Mouse (Mus musculus): ENCODE measurements around the gene Ctbp2.
A peak's percentile ranks its signal among the peaks of the same experiment; 100 is the strongest.

The Ctbp2 gene

DNA sequence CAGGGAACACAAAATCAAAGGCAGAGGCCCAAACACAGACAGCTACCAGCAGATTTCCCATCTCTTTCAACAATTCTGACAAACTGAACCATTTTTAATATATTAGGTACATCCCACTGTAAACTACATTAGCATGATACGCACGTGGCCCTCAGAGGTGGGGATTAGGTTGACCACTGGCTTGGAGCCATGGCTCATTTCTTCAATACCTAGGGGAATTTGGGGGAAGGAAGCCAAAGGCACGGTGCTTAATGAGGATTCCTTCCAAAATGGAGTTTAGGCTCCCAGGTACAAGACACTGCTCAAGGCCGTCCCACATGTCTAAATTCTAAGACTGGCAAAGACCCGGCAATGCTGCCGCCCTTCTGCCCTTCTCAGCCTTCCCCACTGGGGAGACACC, 121.9 kb downstream of the Ctbp2 start:
- DNase-seq: no peak

DNA sequence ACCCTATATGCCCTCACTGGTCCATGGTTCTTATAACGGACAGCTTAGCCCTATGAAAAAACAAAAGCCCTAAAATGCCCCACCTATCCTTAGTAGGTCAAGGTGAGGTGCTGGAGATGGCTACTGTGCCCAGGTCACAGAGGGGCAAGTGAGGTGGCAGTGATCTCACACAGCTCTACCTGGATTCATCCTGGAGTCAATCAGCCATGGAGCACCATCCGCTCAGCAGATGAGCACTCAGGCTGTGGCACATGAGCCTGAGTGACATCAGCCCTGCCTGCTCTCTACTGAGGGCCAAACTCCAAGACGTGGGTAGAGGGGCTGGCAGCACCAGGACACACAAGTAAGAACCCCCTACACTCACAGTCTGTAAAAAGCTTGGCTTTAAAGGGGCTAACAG, 122.8 kb downstream of the Ctbp2 start:
- no peak for DNase-seq

DNA sequence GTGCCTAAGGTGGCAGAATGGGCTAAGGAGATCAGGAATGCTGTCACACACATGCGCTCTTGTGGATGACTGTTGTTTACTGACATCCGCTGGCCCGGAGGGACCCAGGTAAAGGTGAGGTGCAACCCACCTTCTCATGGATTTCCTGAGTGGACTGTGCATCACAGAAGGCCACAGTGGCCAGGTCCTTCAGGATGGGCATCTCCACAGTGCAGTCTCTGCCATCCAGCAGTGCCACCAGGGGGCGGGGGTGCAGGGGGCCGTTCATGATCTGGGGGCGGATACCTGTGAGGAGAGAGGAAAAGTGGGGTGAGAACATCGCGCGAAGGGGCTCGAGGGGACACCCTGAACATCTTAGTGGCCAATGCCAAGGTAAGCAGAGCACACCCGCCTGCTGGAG, 125.1 kb downstream of the Ctbp2 start:
- no peak for DNase-seq

DNA sequence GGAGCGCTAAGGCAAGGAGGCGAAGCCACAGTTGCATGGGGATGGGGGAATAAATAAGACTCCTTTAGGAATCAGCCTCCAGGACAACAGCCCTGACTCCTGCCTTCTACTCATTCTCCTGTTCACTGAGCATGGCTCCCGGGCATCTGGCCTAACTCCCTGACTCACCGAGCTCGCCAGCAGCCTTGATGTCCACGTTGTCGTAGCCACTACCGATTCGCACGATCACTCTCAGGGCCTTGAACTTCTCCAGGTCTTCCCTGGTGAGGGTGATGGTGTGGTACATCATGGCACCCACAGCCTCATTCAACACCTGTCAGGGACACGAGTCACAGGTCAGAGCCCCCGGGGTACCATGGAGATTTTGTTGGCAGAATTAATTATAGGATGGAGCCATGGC, 125.5 kb downstream of the Ctbp2 start:
- no peak for DNase-seq

DNA sequence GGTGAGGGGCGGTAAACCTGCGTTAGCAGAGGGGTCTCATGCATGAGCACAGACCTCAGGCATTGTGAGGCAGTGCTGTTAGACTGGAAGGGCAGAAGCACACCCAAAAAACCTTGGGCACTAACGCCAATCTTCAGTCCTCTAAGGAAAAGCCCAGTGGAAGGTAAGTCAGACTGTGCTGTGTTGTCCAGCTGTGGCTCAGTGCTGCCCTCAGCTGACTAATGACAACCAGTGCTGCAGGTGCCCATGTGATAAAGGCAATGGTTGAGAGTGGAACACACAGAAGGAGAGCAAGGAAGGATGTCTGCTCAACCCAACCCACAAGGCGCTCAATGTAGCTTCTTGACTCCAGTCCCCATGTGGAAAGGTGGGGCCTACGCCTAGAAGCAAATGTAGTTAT, 127.8 kb downstream of the Ctbp2 start:
- peak; percentile 19 for DNase-seq

DNA sequence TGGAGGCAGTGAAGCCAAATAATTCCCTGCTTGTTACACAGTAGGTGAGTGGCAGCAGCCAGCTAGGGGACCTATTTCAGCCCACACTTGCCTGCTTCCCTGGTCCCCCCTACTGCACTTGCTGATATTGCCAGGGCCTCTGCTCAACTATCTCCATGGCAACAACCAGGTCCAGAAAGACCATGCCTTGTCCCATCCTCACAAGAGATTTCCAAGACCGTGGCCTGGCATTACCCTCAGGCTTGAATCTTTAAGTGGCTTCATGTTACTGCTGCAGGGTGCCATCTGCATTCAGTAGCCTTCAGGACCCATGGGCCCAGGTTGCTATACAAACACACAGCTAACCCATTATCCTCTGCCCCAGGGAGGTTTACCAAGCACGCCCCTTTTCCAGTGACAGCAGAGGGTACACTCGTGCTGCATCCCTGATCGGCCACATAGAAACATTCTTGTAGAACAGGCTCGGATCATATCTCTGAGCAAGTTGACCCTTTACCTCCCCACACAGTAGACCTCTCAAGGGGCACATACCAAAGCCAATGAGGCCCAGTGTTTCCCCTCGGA, 129.4 kb downstream of the Ctbp2 start:
- no peak for DNase-seq

DNA sequence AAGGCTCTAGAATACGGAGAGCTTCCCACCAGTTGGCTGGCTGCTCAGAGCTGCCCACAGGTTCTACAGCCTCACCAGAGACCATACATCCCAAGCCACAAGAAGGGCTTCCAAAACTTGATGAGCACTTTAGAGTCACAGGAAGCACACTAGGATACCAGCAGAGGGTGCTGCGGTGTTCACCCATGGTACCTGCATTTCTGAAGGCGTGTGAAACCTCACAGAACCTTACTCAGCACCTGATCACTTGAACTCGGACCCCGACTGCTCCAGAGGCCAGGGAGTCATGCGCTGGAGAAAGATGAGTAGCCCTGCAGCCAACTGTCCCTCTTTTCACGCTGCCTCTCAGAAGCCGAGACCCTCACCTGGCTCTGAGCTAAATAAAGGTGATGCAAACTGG, 130.0 kb downstream of the Ctbp2 start:
- DNase-seq: no peak

DNA sequence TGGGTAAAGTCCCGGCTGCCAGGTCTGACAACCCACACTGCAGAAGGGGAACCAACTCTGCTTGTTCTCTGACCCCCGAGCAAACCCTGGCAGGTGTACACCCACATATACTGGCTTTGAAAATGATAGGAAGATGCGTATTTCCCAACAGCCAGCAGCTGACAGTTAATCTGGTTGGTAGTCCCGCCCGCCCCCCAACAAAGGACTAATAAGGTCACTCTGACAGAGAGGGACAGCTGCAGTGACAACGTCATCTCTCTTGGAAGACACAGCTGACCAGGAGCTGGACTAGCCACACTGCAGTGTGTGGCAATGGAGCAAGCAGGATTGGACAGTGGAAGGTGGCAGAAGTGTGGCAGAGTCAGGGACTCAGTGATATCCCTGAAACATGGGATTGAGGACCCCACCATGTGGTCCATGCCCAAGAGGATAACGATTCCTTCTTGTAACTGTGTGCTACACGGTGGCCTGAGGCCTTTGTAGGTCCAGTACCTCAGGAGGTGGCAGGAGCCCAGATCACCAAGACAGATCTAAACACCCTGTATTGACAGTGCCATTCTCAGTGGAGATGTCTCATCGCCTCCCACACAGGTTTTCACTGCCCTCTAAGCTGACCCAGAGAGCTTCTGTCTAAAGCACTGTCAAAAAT, 131.1 kb downstream of the Ctbp2 start:
- no peak for DNase-seq

DNA sequence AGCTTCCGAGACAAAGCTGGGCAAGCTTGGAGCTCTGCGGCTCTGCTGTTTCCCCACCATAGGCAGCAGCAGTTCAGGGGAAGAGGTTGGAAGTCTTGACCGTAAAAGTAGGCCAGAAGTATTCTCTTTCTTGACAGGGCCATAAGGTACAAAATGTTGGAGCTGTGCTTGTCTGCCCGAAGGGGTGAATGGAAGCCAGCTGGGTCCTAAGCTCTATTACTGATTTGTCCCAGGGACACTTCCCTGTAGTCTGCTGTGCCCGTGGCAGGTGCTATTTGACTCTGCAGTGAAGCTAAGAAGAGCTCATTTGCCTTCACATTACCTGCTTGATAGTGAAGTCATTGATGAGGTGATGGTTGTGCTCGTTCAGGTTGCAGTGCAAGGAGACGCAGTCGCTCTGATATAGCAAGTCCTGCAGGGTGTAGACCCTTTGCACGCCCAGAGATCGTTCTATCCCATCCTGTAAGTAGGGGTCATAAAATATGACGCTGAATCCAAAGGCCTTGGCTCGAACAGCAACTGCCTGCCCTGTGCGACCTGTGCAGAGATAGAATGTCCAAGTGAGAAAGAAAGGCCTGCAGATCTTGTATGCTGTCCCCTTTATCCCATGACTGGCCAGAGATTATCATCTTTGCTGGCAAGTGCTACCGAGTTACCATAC, 132.8 kb downstream of the Ctbp2 start:
- DNase-seq: no peak

DNA sequence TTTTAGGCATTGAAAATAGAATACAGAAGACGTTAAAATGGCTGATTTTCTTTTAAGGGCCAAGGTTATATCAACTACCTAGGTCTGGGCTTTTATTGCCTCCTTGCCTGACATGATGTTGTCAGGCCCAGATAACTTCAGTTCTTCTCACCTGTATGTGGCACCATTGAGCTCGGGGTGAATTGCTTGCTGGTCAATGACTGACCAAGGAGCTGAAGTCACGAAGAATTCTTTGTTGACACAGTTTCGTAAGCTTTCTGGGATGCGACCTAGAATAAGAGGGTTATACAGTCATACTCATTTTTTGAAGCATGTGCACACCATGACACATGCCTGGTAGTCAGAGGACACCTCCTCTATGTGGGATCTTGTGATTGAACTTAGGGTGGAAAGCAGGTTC, 134.3 kb downstream of the Ctbp2 start:
- no peak for DNase-seq

DNA sequence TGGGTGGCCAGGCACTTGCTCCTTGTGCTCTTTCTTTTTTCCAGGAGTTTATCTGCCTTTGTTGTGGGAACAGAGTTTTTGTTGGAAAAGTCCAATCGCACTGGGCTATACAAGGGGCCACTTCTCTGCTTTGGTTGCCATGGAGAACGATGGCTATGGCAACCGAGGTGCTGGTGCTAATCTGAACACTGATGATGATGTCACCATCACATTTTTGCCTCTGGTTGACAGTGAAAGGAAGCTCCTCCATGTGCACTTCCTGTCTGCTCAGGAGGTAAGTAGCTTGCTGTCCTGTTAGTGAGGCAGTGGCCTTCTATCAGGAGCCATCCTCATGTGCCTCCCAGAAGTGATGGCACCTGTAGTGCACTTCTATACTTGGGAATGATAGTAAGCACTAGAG, 141.5 kb downstream of the Ctbp2 start:
- no peak for DNase-seq

DNA sequence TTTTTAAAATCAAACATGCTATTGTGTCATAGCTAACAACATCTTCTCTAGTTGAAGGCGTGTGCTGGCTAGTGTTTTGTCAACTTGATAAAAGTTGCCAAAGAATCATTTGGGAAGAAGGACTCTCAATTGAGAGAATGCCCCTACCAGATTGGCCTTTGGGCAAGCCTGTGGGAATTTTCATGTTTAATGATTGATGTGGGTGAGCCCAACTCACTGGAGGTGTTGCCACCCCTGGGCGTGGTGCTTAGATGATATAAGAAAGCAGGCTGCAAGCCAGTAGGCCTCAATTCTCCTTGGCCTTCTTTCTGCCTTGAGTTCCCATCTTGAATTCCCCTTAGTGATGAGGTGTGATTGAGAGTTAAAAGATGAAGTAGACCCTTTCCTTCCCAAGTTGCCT, 146.2 kb downstream of the Ctbp2 start:
- no peak for DNase-seq

DNA sequence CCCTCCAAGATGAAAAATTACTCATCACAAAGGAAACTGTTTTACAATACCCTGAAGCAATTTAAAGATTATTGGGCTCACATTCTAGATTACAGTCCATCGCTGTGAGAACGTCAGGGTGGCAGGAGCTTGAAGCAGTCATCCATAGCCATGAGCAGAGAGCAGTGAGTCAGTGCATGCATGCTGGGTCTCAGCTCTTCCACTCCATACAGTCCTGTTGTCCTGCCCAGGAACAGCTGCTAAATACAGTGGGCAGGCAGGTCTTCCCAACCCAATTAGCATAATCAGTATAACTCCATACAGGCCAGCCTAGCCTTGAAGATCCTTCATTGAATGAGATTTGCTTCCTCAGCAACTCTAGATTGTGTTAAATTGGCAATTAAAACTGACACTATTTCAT, 148.1 kb downstream of the Ctbp2 start:
- DNase-seq: no peak

DNA sequence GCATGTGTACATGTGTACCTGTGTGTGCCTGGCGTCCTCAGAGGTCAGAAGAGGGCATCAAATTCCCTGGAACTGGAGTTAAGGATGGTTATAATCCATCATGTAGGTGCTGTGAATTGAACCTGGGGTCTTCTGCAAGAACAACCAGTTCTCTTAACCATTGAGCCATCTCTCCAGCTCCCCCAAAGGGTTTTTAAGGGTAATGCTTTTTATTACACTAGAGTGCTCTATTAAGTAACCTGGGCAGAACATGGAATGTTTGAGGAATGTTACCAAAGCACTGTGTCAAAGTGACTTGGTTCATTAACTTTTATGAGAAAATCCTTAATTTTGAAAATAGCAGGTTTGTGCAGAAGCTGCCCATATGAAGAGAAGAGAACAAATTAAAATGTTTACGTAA, 152.1 kb downstream of the Ctbp2 start:
- no peak for DNase-seq

DNA sequence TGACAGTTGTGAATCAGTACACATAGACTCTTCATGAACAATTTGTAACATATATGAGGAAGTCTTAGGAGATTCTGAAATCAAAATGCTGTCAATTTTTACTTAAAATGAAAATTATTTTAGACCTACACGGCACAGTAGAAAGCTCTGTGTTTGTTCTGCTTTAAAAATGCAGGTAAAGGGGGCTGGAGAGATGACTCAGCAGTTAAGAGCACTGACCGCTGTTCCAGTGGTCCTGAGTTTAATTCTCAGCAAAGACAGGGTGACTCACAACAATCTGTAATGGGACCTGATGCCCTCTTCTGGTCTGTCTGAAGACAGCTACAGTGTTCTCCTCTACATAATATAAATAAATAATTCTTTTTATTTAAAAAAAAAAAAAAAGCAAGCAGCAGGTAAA, 158.4 kb downstream of the Ctbp2 start:
- DNase-seq: no peak

DNA sequence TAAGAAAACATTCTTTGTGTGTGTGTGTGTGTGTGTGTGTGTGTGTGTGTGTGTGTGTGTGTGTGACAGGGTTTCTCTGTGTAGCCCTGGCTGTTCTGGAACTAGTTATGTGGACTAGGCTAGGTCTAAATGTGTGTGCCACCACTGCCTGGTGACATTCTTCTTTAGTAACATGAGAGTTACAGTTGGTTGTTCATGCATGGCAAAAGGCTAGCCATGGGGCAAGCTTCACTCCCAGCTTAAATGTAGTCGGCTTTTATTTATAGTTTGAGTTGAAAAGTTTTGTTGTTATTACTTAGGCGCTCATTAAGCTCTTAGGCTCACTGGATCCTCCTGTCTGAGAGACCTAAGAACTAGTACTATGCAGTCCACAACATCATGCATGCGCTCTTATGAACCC, 159.8 kb downstream of the Ctbp2 start:
- no peak for DNase-seq

DNA sequence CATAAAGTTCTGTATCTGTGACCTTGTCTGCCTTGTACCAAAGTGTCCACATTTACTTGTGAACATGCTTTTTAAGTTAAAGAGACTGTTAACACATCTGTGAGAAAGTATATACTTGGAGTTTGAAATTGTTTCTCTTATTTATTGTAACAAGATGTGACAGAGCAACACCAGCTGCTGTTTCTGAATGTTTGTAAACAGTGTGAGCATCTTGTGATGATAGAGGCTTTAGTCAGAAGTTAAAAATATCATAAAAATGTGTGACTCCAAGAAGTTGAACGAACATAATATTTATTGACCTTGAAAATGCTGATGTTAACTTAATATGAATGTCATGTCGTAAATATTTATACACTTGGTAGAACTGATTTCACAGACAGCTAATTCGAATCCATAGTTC, 173.5 kb downstream of the Ctbp2 start:
- no peak for DNase-seq

DNA sequence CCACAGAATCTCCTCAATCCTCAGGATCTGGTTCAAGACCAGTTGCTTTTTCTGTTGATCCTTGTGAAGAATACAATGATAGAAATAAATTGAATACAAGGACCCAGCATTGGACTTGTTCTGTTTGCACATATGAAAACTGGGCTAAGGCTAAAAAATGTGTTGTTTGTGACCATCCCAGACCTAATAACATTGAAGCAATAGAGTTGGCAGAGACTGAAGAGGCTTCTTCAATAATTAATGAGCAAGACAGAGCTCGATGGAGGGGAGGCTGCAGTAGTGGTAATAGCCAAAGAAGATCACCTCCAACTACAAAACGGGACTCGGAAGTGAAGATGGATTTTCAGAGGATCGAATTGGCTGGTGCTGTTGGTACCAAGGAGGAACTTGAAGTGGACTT, 174.2 kb downstream of the Ctbp2 start:
- DNase-seq: no peak

DNA sequence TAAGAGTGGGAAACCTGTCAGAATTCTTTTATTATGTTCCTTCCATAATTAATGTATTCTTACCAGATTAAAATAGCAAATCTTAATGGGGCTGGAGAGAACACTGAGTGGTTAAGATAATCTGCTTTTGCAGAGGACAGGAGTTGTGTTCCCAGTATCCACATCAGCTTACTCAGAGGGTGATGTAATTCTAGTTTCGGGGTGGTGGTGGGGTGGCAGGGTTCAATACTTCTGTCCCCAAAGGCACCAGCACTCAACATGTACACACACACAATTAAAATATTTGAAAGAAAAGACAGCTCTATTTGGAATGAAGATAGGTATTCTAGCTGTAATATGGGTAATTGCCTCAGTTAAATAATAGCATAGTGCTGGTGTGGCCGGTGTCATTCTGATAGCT, 183.6 kb downstream of the Ctbp2 start:
- DNase-seq: no peak

DNA sequence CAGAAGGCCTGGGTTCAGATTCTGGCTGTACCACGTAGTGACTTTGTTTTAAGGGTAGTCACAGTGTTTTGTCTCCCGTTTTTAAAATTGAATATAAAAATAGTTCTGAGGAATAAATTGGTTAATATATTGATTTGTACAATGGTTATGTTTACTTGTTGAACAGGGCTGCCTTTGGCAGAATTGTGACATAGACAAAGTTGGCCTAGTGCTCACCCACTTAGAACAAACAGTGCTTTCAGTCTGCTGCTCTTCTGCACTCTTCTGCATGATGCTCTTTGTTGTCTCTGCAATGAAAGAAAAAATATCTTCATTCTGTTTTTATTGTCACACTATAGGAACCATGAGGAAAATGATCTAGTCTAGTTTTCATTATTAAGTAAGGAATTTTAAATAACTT, 185.0 kb downstream of the Ctbp2 start:
- DNase-seq: no peak

All from thymus, postnatal 14 days (tissue).